Mouse (Mus musculus): ENCODE results near the gene Gm21209.
"Not testable (repeated sequence)": the region's sequence is repeated elsewhere in the genome, so short reads cannot be mapped to it uniquely, and the experiment has no call there.

Gm21209 gene

GRCm38 (mm10) chrY:49570856-49571255 lies at the start of gene Gm21209:
TSS of gene Gm21209 (plus strand) at chrY:49571156.
- not testable (repeated sequence) for DNase-seq (ENCODE audit: low read depth)
